Mouse (Mus musculus): ENCODE data around the gene Adgre5. TPM values are rescaled to one million over a fixed set of nuclear protein-coding genes. Genes with fewer than 3 reads are reported as not detected.

Gene Adgre5
- 1,000 to 10,000 TPM; 2,520 to 2,540 TPM for total RNA-seq (2023)

DNA sequence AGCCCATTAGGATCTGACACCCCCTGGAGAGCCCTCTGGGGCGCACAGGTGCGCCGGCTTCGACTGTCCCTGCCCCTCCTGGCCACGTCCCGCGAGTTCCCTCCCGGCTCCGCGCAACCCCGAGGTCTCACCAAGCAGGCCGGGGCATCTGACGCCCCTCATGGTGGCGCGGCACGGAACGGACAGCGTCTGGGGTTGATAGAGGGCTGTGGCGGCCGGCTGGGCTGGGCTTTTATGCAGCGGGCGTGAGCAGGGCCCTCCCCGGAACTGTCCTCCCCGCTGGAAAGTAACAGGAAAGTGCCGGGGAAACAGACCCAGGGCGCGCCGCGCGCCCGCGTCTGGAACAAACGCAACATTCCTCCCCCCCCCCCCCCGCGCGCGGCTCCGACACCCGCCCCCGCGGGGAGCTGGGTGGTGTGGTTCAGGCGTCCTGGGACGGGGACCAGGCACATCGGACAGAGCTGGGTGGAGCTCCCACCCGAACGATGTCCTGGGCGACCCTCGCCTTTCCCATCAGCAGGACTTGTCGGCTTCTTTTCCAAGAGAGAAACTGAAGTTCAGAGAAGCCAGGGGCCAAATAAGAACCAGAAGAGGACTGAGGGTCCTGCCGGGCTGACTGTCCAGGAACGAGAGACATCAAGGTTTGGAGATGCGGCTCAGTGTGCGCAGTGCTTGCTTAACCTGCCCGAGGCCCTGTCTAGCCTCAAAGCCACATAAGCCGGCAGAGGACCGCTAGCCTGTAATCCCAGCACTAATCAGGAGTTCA is at the start of gene Adgre5:
Adgre5 (minus strand) TSS at position 351 of the 766 bp plus-strand sequence.

GRCm38 (mm10) chr8:83715031-83715690 is 26.0 kb downstream of the Adgre5 start, which contains the start of gene Ddx39:
Ddx39 (plus strand) TSS chr8:83715177.

GRCm38 (mm10) chr8:83698661-83699453 is 42.3 kb downstream of the Adgre5 start, which contains the start of gene Pkn1:
Pkn1 (minus strand) TSS chr8:83699179.

Other genes starting within 250 kb of the Adgre5 start
- gene Olfr370, start 205.5 kb downstream of the Adgre5 start, total RNA-seq (2023): not detected
- gene Ndufb7, start 174.7 kb downstream of the Adgre5 start, total RNA-seq (2023): 10 to 100 TPM; 82.2 to 97.6 TPM
- gene Tecr, start 133.4 kb downstream of the Adgre5 start, total RNA-seq (2023): 100 to 1,000 TPM; 175 to 233 TPM
- 10 to 100 TPM; 57.1 to 57.9 TPM for gene Dnajb1, start 133.1 kb downstream of the Adgre5 start, total RNA-seq (2023)
- gene Gipc1, start 88.6 kb downstream of the Adgre5 start, total RNA-seq (2023): 10 to 100 TPM; 24.9 to 28.4 TPM
- gene Ptger1, start 74.6 kb downstream of the Adgre5 start, total RNA-seq (2023): under 1 TPM in 1 of 2 experiments, not detected in 1; 0.21 TPM
- gene Pkn1, start 42.1 kb downstream of the Adgre5 start, total RNA-seq (2023): 100 to 1,000 TPM; 288 to 307 TPM
- gene Ddx39, start 26.1 kb downstream of the Adgre5 start, total RNA-seq (2023): 10 to 100 TPM; 29.0 to 29.1 TPM
- 1 to 10 TPM; 2.0 to 2.1 TPM for gene Adgrl1, start 158.8 kb upstream of the Adgre5 start, total RNA-seq (2023)
- gene Gm10644, start 213.9 kb upstream of the Adgre5 start, total RNA-seq (2023): under 1 TPM; 0.18 to 0.39 TPM
- 1 to 10 TPM; 1.5 to 2.7 TPM for gene Asf1b, start 214.2 kb upstream of the Adgre5 start, total RNA-seq (2023)
- gene Prkaca, start 231.7 kb upstream of the Adgre5 start, total RNA-seq (2023): 10 to 100 TPM; 37.3 to 41.3 TPM